Mouse (Mus musculus) ES-E14 (cell line): ENCODE measurements around the gene Lactb. TPM values are rescaled to one million over a fixed set of nuclear protein-coding genes. Genes with fewer than 3 reads are reported as not detected.

Experiments used
- DNase-seq: peaks from one replicate; pipeline ENCODE4 v3.0.0-alpha.2; 2013; ENCODE audit warnings: low read depth, low spot score
- H3K27ac ChIP-seq: 2 replicates; pipeline ENCODE4 v1.5.1; 2012; ENCODE audit warnings: low read depth, mild to moderate bottlenecking, low read length, moderate library complexity, mixed read lengths; ENCODE audit not compliant: poor library complexity, insufficient read depth, severe bottlenecking
- H3K36me3 ChIP-seq: 2 replicates; pipeline ENCODE4 v1.6.1; 2012; ENCODE audit warnings: mild to moderate bottlenecking, low read length, moderate library complexity, mixed read lengths; ENCODE audit not compliant: control insufficient read depth, poor library complexity, insufficient read depth, severe bottlenecking
- H3K4me1 ChIP-seq, 2 experiments: fragments of 150-350 bp in 1 of 2; sonication (generic) in 1 of 2; 2 replicates each; pipeline ENCODE4 v1.6.1; 2012; ENCODE audit warnings: low read length in 2 of 2, mild to moderate bottlenecking in 1 of 2, mixed read lengths in 1 of 2; ENCODE audit not compliant: control insufficient read depth in 2 of 2, insufficient read depth in 2 of 2, poor library complexity in 1 of 2
- H3K4me3 ChIP-seq, 2 experiments: fragments of 150-350 bp in 1 of 2; sonication (generic) in 1 of 2; 2 replicates each; pipeline ENCODE4 v1.5.1; 2012; ENCODE audit warnings: low read length in 2 of 2, low read depth in 1 of 2, mild to moderate bottlenecking in 1 of 2, mixed read lengths in 1 of 2; ENCODE audit not compliant: insufficient read depth in 1 of 2, poor library complexity in 1 of 2, severe bottlenecking in 1 of 2
- H3K9ac ChIP-seq: 2 replicates; pipeline ENCODE4 v1.6.1; 2012; ENCODE audit warnings: low read depth, mild to moderate bottlenecking, low read length, mixed read lengths; ENCODE audit not compliant: poor library complexity, insufficient read depth, severe bottlenecking
- H3K9me3 ChIP-seq: fragments of 150-350 bp; sonication (generic); 2 replicates; pipeline ENCODE4 v1.6.1; 2012; ENCODE audit warnings: low read depth, mild to moderate bottlenecking, low read length; ENCODE audit not compliant: control insufficient read depth, insufficient read depth
- CHD2 ChIP-seq: IDR thresholded peaks from 2 replicates; pipeline ENCODE4 v1.6.1; 2014; ENCODE audit warnings: mild to moderate bottlenecking, low read depth, low read length, inconsistent platforms
- HCFC1 ChIP-seq: IDR thresholded peaks from 2 replicates; pipeline ENCODE4 v1.6.1; 2012; ENCODE audit warnings: low read length, inconsistent platforms, borderline replicate concordance; ENCODE audit not compliant: insufficient read depth
- MAFK ChIP-seq: IDR thresholded peaks from 2 replicates; pipeline ENCODE4 v1.6.1; 2014; ENCODE audit warnings: mild to moderate bottlenecking, low read depth, low read length, inconsistent platforms; ENCODE audit not compliant: insufficient read depth
- ZC3H11A ChIP-seq: IDR thresholded peaks from 2 replicates; pipeline ENCODE4 v1.6.1; 2012; ENCODE audit warnings: low read depth, mild to moderate bottlenecking, inconsistent platforms, low read length, borderline replicate concordance
- ZNF384 ChIP-seq: IDR thresholded peaks from 2 replicates; pipeline ENCODE4 v1.6.1; 2012; ENCODE audit warnings: low read depth, low read length, inconsistent platforms
- in situ Hi-C, 2 experiments: fragments of 600-800 bp; cut with MboI; formaldehyde crosslinking; loops; one replicate each; pipeline ENCODE4 v1.15.1; 2025; ENCODE audit warnings: low sequenced_read_pairs in 2 of 2, inconsistent platforms in 1 of 2; ENCODE audit not compliant: unreplicated experiment in 2 of 2
- total RNA-seq: library from RNA; depleted of rRNA; stranded (reverse); fragments of 300-350 nt; gene quantifications from 2 replicates; pipeline ENCODE4 v1.2.3, GENCODE M21; 2012

The Lactb gene
- total RNA-seq, 1 experiment: 10.0 TPM

DNA sequence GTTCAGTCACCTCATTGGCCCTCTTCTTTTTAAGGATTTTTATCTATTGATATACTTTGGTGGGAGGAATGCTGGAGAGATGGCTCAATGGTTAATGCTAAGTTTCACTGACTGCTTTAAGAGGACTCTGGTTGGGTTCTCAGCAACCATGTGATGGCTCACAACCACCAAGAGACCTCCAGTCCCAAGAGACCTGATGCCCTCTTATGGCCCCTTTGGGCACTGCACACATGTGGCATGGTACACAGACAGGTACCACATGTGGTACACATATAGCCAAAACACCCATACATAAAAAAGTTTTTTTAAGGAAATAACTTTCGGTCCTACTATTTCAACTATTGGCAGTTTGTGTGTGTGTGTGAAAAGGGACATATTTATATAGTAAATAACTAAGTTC lies 53.2 kb downstream of the Lactb start:
- in situ Hi-C loops: no loop called here
- H3K4me3 ChIP-seq: no peak overlapping the region
- H3K4me1 ChIP-seq: 0 out of 4 replicates have a peak, but pooled peaks cover 0 to 2% of the 10 kb centered on the region in 2 experiments
- H3K27ac ChIP-seq: no peak overlapping the region
- H3K9ac ChIP-seq: no peak overlapping the region
- no peak for DNase-seq
- H3K36me3 ChIP-seq: no peaks in the 10 kb centered on the region
- TF ChIP-seq MAFK (no peak), ZNF384 (no peak), CHD2 (no peak)
- H3K9me3 ChIP-seq: no peaks in the 10 kb centered on the region

GRCm38 (mm10) chr9:66920488-66921279 lies 54.6 kb downstream of the Lactb start:
- no peak for DNase-seq
- Histone ChIP-seq H3K27ac (no peak overlapping the region), H3K36me3 (no peaks in the 10 kb centered on the region), H3K9ac (no peak overlapping the region), H3K4me3 (no peak overlapping the region), H3K4me1 (0 out of 4 replicates have a peak, but pooled peaks cover 0 to 2% of the 10 kb centered on the region in 2 experiments), H3K9me3 (no peaks in the 10 kb centered on the region)
- in situ Hi-C loops: no loop called here
- TF ChIP-seq MAFK (no peak), ZNF384 (no peak), HCFC1 (no peak), ZC3H11A (no peak), CHD2 (no peak)

- Histone ChIP-seq H3K36me3 (no peaks in the 10 kb centered on the region), H3K9ac (no peak overlapping the region), H3K9me3 (no peaks in the 10 kb centered on the region), H3K4me1 (0 out of 4 replicates have a peak, but pooled peaks cover 0 to 2% of the 10 kb centered on the region in 2 experiments), H3K4me3 (peak overlapping the region; percentile 34 to 78), H3K27ac (no peak overlapping the region)
- in situ Hi-C loops: no loop called here
- DNase-seq: no peak
- TF ChIP-seq MAFK (no peak), HCFC1 (no peak), ZC3H11A (no peak), ZNF384 (no peak), CHD2 (no peak)
Measured at GRCm38 (mm10) chr9:66919981-66920380, 55.3 kb downstream of the Lactb start.

DNA sequence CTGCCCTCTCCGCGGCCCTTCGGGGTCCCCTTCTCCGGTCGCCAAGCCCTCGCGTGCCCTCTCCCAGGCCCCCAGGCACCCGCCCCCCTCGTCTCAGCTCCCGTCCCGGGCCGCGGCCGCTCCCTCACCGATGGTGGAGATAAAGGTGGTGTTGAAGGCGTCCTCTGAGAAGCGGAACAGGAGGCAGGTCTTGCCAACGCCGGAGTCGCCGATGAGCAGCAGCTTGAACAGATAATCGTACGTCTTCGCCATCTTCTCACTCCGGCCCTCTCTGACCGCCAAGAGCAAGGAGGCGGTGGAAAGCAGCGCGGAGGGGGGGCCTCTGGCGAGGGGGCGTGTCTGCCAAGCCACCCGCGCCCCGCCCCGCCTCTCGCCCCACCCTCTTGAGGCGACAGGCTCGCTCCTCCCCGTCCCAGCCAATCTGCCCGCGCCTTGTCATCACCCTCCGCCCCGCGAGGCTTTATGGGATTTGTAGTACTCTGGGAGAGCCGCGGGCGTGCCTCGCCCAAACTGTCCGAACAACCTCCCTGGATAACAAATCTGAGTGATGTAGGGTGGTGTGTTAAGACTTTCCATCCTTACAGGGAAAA lies 55.8 kb downstream of the Lactb start, which contains the start of gene Rab8b:
TSS of gene Rab8b (minus strand) at position 306 of the 590 bp plus-strand sequence.
- H3K4me3 ChIP-seq: peak within 1 kb of the TSS; percentile 93 to 98
- H3K36me3 ChIP-seq: no peaks in the 10 kb centered on the region
- TF ChIP-seq MAFK: no peak
- peak; percentile 96 for TF ChIP-seq HCFC1
- no peak within 1 kb of the TSS for H3K27ac ChIP-seq
- peak within 1 kb of the TSS; percentile 77 for H3K9ac ChIP-seq
- H3K9me3 ChIP-seq: no peaks in the 10 kb centered on the region
- DNase-seq: peak; percentile 95
- 0 out of 4 replicates have a peak, but pooled peaks cover 0 to 2% of the 10 kb centered on the region in 2 experiments for H3K4me1 ChIP-seq
- in situ Hi-C loops: no loop called here
